Mouse (Mus musculus) retina, embryonic 14.5 days (tissue): ENCODE measurements around the gene Ubl4b.

ENCODE experiments used
- DNase-seq: peaks from one replicate; pipeline ENCODE4 v3.0.0-alpha.2; 2015; ENCODE audit warnings: low spot score

Gene Ubl4b

DNA sequence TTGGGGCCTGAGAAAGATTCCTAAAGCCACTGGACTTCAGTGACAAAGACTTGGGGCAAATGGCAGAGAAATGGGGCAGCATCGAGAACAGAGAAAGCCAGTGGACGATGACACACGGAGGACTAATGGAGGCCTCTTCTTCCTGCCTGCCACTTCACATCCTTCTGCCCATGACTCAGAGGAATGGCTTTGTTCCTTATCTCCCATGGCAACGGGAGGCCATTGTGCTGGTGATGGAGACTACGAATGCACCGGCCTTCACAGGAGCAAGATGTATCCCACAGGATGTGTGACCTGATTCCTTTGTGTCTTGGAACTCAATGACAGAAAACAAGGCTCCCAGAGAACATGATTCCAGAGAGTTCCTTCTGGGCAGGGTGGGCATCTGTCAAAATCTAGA lies 30.3 kb downstream of the Ubl4b start:
- peak; percentile 37 for DNase-seq

DNA sequence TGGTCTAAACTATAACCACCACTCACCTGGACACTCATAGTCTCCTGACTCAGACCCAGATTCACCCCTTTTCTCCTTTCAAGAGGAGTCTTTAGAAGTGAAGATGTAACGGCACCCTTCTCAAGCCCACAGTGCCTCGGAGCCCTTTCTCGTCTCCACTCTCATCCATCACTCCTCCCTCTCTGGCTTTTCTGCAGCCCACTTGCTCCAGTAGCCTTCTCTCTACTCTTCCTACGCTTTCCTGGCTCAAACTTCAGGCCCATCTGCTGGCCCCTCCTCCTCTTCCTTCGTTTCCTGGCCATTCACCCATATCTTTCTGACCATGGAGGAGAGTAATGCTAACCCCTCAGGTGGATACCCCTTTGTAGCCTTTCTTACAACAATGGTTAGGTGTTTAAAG lies 33.9 kb downstream of the Ubl4b start:
- no peak for DNase-seq

DNA sequence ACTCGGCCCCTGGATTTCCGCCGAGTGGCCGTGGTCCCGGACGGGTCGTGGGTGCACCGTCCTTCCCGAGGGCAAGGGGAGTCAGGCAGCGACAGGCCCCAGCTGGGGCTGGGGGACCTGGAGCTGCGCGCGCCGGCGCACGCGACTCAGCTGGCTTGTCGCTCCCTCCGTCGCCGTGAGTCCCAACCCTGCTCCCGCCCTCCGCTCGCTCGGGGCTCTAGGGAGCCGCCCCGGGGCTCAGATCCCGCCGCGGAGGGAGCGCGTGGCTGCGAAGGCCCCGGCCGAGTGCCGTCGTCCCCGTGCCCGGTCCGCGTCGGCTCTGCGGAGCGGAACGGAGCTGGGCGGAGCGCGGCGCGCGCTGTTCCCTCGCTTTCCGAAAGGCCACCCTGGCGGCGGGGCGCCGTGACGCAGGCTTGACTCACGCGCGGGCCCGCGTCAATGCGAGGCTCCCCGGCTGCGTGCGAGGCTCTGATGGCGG lies 37.2 kb downstream of the Ubl4b start, which contains the start of gene Slc6a17:
Gene Slc6a17 (minus strand): TSS at position 388 of the 478 bp plus-strand sequence.
- DNase-seq, result peak; percentile 74

DNA sequence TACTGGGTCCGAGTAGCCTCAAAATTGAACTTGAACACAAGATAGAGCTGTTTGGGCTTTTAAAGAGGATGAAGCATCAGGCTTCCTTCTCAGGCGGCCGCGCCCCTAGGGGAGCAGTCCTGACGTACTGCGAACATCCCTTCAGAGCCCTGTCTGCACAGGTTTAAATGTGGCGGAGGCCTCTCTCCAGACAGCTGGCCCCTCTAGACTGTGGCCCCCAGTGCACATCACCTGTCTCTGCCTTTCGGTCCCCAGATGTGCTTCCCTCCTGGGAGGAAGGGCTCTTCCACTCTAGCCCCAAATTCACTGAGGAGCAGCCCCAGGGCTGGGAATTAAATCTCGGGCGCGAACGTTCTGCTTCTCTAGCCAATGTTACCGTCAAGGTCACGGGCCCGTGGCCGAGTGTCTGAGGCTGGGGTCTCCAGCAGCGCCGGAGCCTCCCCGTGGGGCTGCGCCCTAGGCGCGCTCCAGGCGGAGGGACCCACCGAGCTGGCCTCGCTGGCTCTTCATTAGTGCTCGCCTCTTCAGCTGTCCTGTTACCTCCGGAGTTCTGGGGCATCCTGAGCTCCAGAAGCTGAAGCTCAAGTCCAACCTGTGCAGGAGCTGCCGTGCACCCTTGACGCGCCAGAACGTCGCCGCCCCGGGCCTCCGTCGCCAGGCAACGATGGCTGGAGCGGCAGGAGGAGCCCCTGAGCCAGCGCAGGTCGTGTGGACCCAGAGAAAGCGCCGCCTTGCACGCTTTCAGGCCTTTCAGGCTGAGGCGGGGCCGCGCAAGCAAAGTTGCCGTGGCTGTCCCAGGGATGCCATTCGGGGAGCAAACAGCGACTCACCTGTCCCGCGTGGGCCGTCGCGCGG lies 37.9 kb downstream of the Ubl4b start:
- peak; percentile 72 for DNase-seq

DNA sequence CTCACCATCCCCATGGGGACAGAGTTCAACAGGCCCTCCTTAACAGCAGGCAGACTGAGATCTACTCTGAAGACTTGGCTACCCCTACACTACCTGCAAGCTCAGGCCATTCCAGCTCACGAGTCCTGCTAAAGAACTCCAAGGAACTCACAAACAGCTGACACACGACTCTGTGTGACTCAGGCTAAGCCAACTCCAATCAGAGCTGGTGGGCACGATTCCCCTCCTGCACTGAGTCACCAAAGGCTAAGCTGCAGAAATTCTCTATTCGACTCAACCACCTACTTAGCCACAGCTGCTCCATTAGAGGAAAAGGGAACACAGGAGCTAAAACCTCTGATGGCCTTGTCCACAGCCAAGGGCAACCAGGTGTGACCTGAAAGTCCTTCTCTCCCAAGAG lies 38.9 kb downstream of the Ubl4b start:
- DNase-seq, result no peak

DNA sequence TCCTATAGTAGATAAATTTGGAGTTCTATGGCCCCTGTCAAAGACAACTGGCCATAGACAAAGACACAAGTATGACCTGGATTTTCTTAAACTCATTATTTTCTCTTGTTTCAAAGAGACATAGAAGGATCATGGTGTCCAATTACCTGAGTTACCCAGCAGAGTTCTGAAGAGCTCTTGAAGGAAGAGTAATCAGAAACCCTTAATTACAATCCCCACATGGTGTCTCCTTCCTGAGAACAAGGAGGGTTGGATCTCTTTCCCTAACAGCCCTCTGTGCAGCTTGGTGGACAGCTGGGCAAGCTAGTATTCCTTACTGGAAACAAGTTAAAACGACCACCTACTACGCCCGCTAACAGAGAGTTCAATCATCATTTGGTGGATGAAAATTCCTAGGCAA lies 43.5 kb downstream of the Ubl4b start:
- DNase-seq, result no peak

DNA sequence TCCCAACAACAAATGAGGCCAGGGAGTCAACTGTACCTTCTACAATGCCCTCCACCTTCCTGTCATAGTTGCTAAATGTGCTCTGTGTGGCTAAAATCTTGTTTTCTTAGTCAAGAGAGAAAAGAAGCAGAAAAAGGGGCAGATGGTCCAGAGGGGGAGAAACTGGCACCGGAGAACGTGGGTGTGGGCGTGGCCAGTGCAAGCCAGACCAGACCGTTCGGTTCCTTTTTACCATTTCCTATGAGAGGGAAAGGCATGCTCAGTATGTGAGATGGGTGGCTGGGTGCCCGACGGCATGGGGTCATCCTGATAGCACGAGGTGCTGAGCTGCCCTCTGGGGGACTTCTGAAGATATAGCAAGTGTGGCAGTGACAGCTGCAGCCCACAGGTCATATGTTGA lies 46.2 kb downstream of the Ubl4b start:
- no peak for DNase-seq

DNA sequence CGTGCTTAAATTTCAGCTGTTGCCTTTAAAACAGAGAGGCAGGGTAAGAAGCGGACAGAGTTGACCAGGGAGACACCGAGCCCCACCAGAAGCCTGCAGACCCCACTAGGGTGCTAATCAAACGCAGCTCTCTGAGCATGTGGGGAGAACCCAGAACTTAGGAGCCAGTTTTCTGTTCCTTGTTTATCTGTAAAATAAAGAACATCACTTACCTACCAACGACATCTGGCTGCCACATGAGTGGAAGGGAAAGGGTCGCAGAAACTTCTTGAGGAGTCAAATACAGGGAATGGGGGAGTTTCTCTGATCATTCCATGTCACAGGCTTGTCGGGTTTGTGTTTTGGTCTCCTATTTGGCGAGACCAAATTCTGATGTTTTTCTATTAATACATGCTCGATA lies 46.9 kb downstream of the Ubl4b start:
- no peak for DNase-seq

DNA sequence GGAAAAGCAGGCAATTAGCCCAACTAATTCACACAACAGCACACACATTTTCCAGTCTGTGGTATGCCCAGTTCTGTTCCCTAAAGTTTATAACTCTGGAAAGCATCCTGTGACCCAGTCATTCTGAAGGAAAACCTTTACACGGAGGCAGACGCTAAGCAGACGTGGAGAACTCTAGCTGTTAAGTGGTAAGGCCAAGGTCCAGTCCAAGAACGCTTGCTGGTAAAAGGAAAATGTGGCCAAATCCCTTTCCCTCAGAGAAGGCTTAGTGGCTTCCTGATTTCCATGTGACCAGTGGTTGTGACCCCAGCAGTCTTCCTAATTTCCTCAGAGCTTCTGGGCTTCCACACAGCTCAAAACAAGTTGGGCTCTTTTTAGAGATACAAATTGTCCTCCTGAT lies 48.3 kb downstream of the Ubl4b start:
- DNase-seq, result no peak

DNA sequence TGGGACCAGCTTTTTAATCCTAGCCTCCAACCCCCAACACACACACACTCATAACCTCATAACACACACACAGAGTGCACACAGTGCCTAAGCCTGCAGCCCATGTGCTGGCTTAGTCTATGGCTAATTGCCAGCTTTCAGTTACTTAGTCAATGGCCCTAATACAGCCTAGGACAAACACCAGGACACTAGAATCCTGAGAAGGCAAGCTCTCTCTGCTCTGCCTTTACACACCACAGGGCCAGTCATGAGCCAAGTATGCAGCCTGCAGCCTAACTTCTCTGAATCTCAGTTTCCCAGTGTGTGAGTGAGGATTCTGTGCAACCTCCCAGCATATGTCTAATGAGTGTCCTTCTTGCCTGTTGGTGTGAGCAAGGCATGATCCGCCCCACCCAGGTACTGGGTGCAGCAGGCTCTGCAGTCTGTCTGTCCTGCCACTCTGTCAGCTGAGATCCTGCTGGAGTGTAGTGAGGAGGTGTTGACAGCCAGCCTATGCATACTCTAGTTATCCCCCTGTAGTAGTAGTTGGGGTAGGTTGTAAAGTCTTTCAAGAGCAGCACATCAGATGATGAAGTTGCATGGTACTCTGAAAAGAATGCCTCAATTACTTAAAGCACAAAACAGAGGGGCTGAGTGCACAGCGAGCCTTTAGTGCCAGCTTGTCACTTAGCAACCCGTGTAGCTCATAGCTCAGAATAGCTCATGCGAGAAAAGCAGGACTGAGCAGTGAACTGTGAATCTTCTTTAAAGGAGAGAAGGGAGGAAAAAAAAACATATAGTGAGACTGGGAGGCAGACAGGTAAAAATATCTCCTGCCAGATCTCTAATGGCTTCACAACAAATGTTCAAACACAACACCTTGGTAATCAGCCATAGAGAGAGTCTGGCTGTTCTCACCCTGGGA lies 49.2 kb downstream of the Ubl4b start:
- DNase-seq, result peak; percentile 71

DNA sequence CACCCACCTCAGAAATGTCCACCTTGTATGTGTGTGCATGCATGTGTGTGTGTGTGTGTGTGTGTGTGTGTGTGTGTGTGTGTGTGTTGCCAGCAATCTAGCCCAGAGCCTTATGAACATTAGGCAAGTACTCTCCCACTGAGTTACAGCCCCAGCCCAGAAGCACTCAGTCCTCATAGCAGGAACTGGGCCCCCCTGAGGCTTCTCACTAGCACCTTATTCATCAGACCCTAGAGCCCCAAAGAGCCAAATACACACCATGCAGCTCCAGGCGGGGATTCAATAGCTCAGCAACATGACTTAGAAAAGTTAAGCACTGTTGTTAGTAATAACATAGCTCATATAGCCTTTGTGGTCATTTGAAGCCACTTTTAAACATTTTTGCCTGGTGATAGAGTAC lies 50.3 kb downstream of the Ubl4b start:
- DNase-seq, result no peak

DNA sequence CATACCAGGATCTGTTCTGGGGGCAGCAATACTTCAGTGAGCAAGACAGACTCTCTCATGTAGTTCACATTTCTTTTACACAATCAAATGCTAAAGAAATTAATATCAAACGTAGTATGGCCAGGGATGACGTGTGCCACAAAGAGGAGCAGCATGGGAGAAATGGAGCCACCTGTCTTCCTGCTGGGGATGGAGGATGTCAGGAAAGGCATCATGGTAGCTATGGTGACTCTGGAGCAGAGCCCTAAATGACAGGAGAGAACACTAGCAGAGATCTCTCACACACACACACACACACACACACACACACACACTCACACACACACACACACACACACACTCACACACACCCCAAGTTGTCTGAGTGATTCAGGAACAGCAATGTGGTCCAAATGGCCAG lies 51.2 kb downstream of the Ubl4b start:
- no peak for DNase-seq
